Mouse (Mus musculus) stomach, embryonic 16.5 days (tissue): ENCODE measurements around the gene Eps8l2. TPM values are rescaled to one million over a fixed set of nuclear protein-coding genes. Genes with fewer than 3 reads are reported as not detected.

ENCODE experiments used
- ATAC-seq: fragments of 200-750 bp; cut with Nextera tagmentation; 2 replicates; pipeline ENCODE4 v1.8.0; 2017; ENCODE audit warnings: moderate number of reproducible peaks, moderate TSS enrichment; ENCODE audit not compliant: insufficient read depth, low FRiP score
- H3K27ac ChIP-seq: fragments of 300-500 bp; sonication (generic); 2 replicates; pipeline ENCODE4 v1.5.1; 2014; ENCODE audit warnings: low read length
- H3K27me3 ChIP-seq: fragments of 300-500 bp; sonication (generic); 2 replicates; pipeline ENCODE4 v1.6.1; 2014; ENCODE audit warnings: low read length, control low read depth, mixed read lengths; ENCODE audit not compliant: control insufficient read depth, insufficient read depth
- H3K36me3 ChIP-seq: fragments of 300-500 bp; sonication (generic); 2 replicates; pipeline ENCODE4 v1.6.1; 2014; ENCODE audit warnings: low read length; ENCODE audit not compliant: control insufficient read depth, insufficient read depth
- H3K4me1 ChIP-seq: fragments of 300-500 bp; sonication (generic); 2 replicates; pipeline ENCODE4 v1.6.1; 2014; ENCODE audit warnings: low read length, control low read depth, mixed read lengths; ENCODE audit not compliant: control insufficient read depth, insufficient read depth
- H3K4me2 ChIP-seq: fragments of 300-500 bp; sonication (generic); 2 replicates; pipeline ENCODE4 v1.6.1; 2014; ENCODE audit warnings: low read depth, low read length, mixed read lengths
- H3K4me3 ChIP-seq: fragments of 300-500 bp; sonication (generic); replicated peaks from 2 replicates; pipeline ENCODE4 v1.5.1; 2014; ENCODE audit warnings: mild to moderate bottlenecking, low read length
- H3K9ac ChIP-seq: fragments of 300-500 bp; sonication (generic); 2 replicates; pipeline ENCODE4 v1.6.1; 2014; ENCODE audit warnings: low read length
- H3K9me3 ChIP-seq: fragments of 300-500 bp; sonication (generic); replicated peaks from 2 replicates; pipeline ENCODE4 v1.6.1; 2016; ENCODE audit warnings: low read length, control low read depth; ENCODE audit not compliant: control insufficient read depth
- WGBS: fragments of 180-500 bp; shearing (Covaris S2); extraction: QIAGEN DNeasy Blood & Tissue Kit; methylation state at CpG from one replicate; pipeline ENCODE4 v1.1.7; 2014; 5-methylcytosine and 5-hydroxymethylcytosine counted together
- polyA plus RNA-seq: library from polyadenylated mRNA; unstranded; fragments of >200 nt; fragmentation: Nextera tagmentation; extraction: Ambion mirVana; gene quantifications from 2 replicates; pipeline ENCODE4 v1.2.1, GENCODE M21; 2015

Gene Eps8l2
- 79.4 and 108 TPM in 2 replicates for polyA plus RNA-seq

DNA sequence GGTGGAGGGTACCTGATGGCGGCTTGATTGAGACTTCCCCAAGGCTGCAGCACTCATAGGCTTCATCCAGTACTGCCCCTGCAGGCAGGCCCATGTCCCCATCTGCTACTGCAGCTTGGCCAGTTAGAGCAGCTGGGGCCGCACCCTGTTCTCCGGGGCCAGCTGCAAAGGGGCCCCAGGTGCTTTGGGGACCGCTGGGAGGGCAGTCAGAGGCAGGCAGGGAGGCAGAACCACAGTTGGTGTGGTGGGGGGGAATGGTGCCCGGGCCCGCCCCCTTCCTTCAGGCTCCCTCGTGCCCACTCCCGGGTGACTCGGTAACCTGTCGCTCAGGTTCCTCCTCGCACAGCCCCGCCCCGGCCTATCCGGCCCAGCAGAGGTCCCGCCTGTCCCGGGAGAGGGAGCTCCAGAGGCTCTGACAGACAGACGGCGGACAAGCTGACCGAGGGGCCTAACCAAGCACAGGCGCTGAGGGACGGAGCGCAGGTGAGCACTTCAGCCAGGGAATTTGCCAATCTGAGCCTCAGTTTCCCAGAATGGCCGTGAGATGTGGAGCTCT, at the start of gene Eps8l2:
Eps8l2 (plus strand) TSS at position 305 of the 556 bp plus-strand sequence.
- Histone ChIP-seq H3K36me3 (no peaks in the 10 kb centered on the region), H3K4me3 (peak within 1 kb of the TSS; percentile 51), H3K27ac (peak within 1 kb of the TSS; percentile 90), H3K9ac (peak within 1 kb of the TSS; percentile 79), H3K4me2 (peak within 1 kb of the TSS; percentile 55), H3K27me3 (no peaks in the 10 kb centered on the region), H3K9me3 (no peaks in the 10 kb centered on the region), H3K4me1 (peaks cover 24% of the 10 kb centered on the region)
- peak; percentile 87 for ATAC-seq
- 6% methylated on average over 23 of the region's 23 CpGs for WGBS

- Histone ChIP-seq H3K27ac (no peak within 1 kb of the TSS), H3K9me3 (no peaks in the 10 kb centered on the region), H3K36me3 (no peaks in the 10 kb centered on the region), H3K27me3 (peaks cover 38% of the 10 kb centered on the region), H3K4me1 (peaks cover 6% of the 10 kb centered on the region; the same call in 1 of the 2 replicates), H3K9ac (peak within 1 kb of the TSS; percentile 58), H3K4me2 (peak within 1 kb of the TSS; percentile 59), H3K4me3 (peak within 1 kb of the TSS; percentile 39)
- ATAC-seq, result peak; percentile 26; the same call in 1 of the 2 replicates
- 3% methylated on average over 46 of the region's 46 CpGs for WGBS
These were observed 46.6 kb upstream of the Eps8l2 start, which contains the start of gene Drd4 for GRCm38 (mm10) chr7:141291921-141292582. TSS of gene Drd4 (plus strand) at chr7:141292006.

DNA sequence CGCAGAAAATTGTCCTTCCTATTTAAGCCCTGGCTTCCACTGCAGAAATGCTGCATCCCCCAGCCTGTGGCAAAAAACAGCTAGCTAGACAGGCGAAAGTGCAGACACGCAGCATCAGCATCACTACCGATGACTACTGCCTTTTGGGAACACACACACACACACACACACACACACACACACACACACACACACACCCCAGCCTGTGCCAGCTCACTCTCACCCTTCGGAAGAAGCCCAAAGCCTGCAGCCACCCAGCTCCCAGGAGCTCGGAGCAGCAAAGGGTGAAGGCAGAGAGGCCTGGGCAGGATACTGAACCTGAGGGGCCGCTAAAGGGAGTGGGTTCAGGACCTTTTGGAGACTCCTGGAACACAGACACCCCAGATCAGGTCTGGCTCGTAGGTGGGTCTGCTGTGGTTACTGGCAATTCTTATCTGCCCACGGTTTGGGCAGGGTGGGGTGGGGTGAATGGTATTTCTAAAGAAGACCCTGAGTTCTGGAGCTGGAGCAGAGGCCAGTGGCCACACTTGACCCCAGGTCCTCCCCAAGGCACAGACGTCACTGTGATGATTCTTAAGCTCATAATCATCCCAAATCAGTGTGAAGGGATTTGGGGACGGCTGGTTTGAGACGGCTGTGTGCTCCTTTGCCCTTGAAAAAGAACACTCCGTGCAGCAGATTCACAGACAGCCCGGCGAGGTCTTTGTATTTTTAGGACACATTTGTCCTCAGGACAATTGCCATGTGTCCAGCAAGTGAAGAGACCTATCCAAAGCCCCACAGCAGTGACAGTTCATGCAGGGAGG, 45.9 kb upstream of the Eps8l2 start:
- ATAC-seq, result no peak
- peaks cover 6% of the 10 kb centered on the region; the same call in 1 of the 2 replicates for H3K4me1 ChIP-seq
- H3K9me3 ChIP-seq, result no peaks in the 10 kb centered on the region
- peaks cover 38% of the 10 kb centered on the region for H3K27me3 ChIP-seq
- no peak overlapping the region for H3K27ac ChIP-seq
- no peaks in the 10 kb centered on the region for H3K36me3 ChIP-seq
- no peak overlapping the region for H3K9ac ChIP-seq
- 50% methylated on average over 15 of the region's 15 CpGs for WGBS
- H3K4me3 ChIP-seq, result no peak overlapping the region
- peak overlapping the region; percentile 59; the same call in 1 of the 2 replicates for H3K4me2 ChIP-seq

- Histone ChIP-seq H3K9ac (peak overlapping the region; percentile 58), H3K36me3 (no peaks in the 10 kb centered on the region), H3K9me3 (no peaks in the 10 kb centered on the region), H3K4me1 (peaks cover 6% of the 10 kb centered on the region; the same call in 1 of the 2 replicates), H3K27ac (no peak overlapping the region), H3K27me3 (peaks cover 38% of the 10 kb centered on the region), H3K4me2 (peak overlapping the region; percentile 66), H3K4me3 (peak overlapping the region; percentile 44)
- peak; percentile 6; the same call in 1 of the 2 replicates for ATAC-seq
- WGBS, result 1% methylated on average over 53 of the region's 53 CpGs
These were observed 44.7 kb upstream of the Eps8l2 start for GRCm38 (mm10) chr7:141293852-141294471.

- peak overlapping the region; percentile 44 for H3K4me3 ChIP-seq
- 0 out of 2 replicates have a peak, but pooled peaks cover 3% of the 10 kb centered on the region for H3K36me3 ChIP-seq
- H3K9ac ChIP-seq, result peak overlapping the region; percentile 58
- H3K9me3 ChIP-seq, result no peaks in the 10 kb centered on the region
- WGBS, result 7% methylated on average over 22 of the region's 22 CpGs
- H3K27ac ChIP-seq, result no peak overlapping the region
- peaks cover 6% of the 10 kb centered on the region; the same call in 1 of the 2 replicates for H3K4me1 ChIP-seq
- peaks cover 38% of the 10 kb centered on the region for H3K27me3 ChIP-seq
- H3K4me2 ChIP-seq, result peak overlapping the region; percentile 66
- ATAC-seq, result no peak
These were observed 44.2 kb upstream of the Eps8l2 start for GRCm38 (mm10) chr7:141294479-141294878.

- H3K27ac ChIP-seq, result no peak overlapping the region
- H3K9me3 ChIP-seq, result no peaks in the 10 kb centered on the region
- H3K4me2 ChIP-seq, result no peak overlapping the region
- H3K4me1 ChIP-seq, result peaks cover 6% of the 10 kb centered on the region; the same call in 1 of the 2 replicates
- 68% methylated on average over 3 of the region's 3 CpGs for WGBS
- no peak overlapping the region for H3K9ac ChIP-seq
- peaks cover 26% of the 10 kb centered on the region for H3K27me3 ChIP-seq
- ATAC-seq, result no peak
- no peak overlapping the region for H3K4me3 ChIP-seq
- H3K36me3 ChIP-seq, result peaks cover 8% of the 10 kb centered on the region; the same call in 1 of the 2 replicates
These were observed 40.6 kb upstream of the Eps8l2 start for GRCm38 (mm10) chr7:141297926-141298650.

GRCm38 (mm10) chr7:141299175-141299574, 39.5 kb upstream of the Eps8l2 start:
- Histone ChIP-seq H3K4me3 (no peak overlapping the region), H3K27me3 (peaks cover 15% of the 10 kb centered on the region), H3K27ac (no peak overlapping the region), H3K36me3 (peaks cover 8% of the 10 kb centered on the region; the same call in 1 of the 2 replicates), H3K9ac (no peak overlapping the region), H3K9me3 (no peaks in the 10 kb centered on the region), H3K4me1 (no peaks in the 10 kb centered on the region), H3K4me2 (no peak overlapping the region)
- 94% methylated on average over 8 of the region's 8 CpGs for WGBS
- ATAC-seq, result no peak

- H3K27me3 ChIP-seq, result no peaks in the 10 kb centered on the region
- no peaks in the 10 kb centered on the region for H3K9me3 ChIP-seq
- WGBS, result 94% methylated on average over 9 of the region's 9 CpGs
- H3K9ac ChIP-seq, result no peak overlapping the region
- H3K27ac ChIP-seq, result no peak overlapping the region
- no peaks in the 10 kb centered on the region for H3K4me1 ChIP-seq
- H3K4me3 ChIP-seq, result no peak overlapping the region
- H3K4me2 ChIP-seq, result no peak overlapping the region
- peaks cover 17% of the 10 kb centered on the region; the same call in 1 of the 2 replicates for H3K36me3 ChIP-seq
- no peak for ATAC-seq
These were observed 37.3 kb upstream of the Eps8l2 start for GRCm38 (mm10) chr7:141301386-141301785.
